Mouse (Mus musculus): ENCODE measurements around the gene Amdhd2.

DNA sequence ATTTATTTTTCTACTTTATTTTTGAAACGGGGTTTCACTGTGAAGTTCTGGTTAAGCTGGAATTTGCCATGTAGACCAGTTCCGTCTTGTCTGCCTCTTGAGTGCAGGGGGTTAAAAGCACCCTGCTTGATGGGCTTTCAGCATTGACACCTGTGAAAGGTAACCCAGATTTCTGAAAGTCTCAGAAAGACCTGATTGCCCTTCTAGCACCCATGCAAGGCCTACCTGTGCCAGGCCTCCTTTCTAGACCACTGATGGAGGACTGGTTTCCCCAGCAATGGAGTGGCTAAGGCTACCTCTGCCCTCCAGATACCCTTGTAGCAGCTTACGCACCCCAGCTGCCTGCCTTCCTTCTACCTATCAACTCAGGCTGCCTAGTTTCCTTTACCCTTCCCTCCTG lies 6.6 kb upstream of the Amdhd2 start:
- TF ChIP-seq CTCF (IDR thresholded peaks at IDR 0.05; ENCODE audit: low read depth, low read length) (no peak), POLR2A (IDR thresholded peaks at IDR 0.05; ENCODE audit: insufficient read depth, low read length) (no peak)

Measured in ES-Bruce4 (cell line).